Mouse (Mus musculus) forebrain, embryonic 12.5 days (tissue): ENCODE data around the gene Vmn1r200. TPM values are rescaled to one million over a fixed set of nuclear protein-coding genes. Genes with fewer than 3 reads are reported as not detected.
"Not testable (repeated sequence)": the region's sequence is repeated elsewhere in the genome, so short reads cannot be mapped to it uniquely, and the experiment has no call there.

Experiments
- ATAC-seq: fragments of 200-750 bp; cut with Nextera tagmentation; 2 replicates; pipeline ENCODE4 v1.8.0; 2017; ENCODE audit warnings: moderate TSS enrichment; ENCODE audit not compliant: low FRiP score
- H3K27ac ChIP-seq: fragments of 300-500 bp; sonication (generic); 2 replicates; pipeline ENCODE4 v1.5.1; 2016; ENCODE audit warnings: mild to moderate bottlenecking
- H3K27me3 ChIP-seq: fragments of 300-500 bp; sonication (generic); 2 replicates; pipeline ENCODE4 v1.6.1; 2016; ENCODE audit warnings: mild to moderate bottlenecking
- H3K36me3 ChIP-seq: fragments of 300-500 bp; sonication (generic); replicated peaks from 2 replicates; pipeline ENCODE4 v1.6.1; 2016; ENCODE audit warnings: mild to moderate bottlenecking
- H3K4me1 ChIP-seq: fragments of 300-500 bp; sonication (generic); 2 replicates; pipeline ENCODE4 v1.6.1; 2016
- H3K4me2 ChIP-seq: fragments of 300-500 bp; sonication (generic); 2 replicates; pipeline ENCODE4 v1.6.1; 2016; ENCODE audit warnings: mild to moderate bottlenecking, moderate library complexity
- H3K4me3 ChIP-seq: fragments of 300-500 bp; sonication (generic); replicated peaks from 2 replicates; pipeline ENCODE4 v1.5.1; 2016; ENCODE audit warnings: mild to moderate bottlenecking
- H3K9ac ChIP-seq: fragments of 300-500 bp; sonication (generic); 2 replicates; pipeline ENCODE4 v1.6.1; 2016; ENCODE audit warnings: mild to moderate bottlenecking
- H3K9me3 ChIP-seq: fragments of 300-500 bp; sonication (generic); 2 replicates; pipeline ENCODE4 v1.6.1; 2016
- WGBS: fragments of 180-500 bp; shearing (Covaris S2); methylation state at CpG from one replicate; pipeline ENCODE4 v1.1.7; 2016; 5-methylcytosine and 5-hydroxymethylcytosine counted together
- polyA plus RNA-seq: library from polyadenylated mRNA; unstranded; fragments of >200 nt; fragmentation: Nextera tagmentation; extraction: Ambion mirVana; gene quantifications from 2 replicates; pipeline ENCODE4 v1.2.1, GENCODE M21; 2016

Vmn1r200 gene
- not detected in 2 replicates for polyA plus RNA-seq

DNA sequence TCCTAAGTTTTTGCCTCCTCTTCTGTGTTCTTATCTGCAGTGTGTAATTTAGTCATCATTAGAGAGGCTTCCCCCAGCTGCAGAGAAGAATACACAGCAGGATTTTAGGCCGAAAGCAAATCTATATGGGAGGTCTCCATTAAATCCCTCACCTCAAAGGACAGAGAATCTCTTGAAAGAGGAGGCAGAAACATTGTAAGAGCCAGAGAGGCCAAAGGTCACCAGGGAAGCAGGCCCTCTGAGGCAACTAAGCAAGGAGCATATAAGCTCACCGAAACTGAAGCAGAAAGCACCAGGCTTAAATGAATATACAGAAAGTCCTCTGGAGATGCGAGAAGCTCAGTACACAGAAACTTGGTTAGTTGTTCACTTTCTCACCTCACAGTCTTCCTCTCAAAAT is at the start of gene Vmn1r200:
TSS of gene Vmn1r200 (plus strand) at position 301 of the 400 bp plus-strand sequence.
- no peaks in the 10 kb centered on the region for H3K36me3 ChIP-seq
- H3K4me2 ChIP-seq = no peak within 1 kb of the TSS
- no peaks in the 10 kb centered on the region for H3K27me3 ChIP-seq
- no peak within 1 kb of the TSS for H3K27ac ChIP-seq
- 0 out of 2 replicates have a peak, but pooled peaks cover 2% of the 10 kb centered on the region for H3K4me1 ChIP-seq
- H3K9me3 ChIP-seq = no peaks in the 10 kb centered on the region
- H3K4me3 ChIP-seq = no peak within 1 kb of the TSS
- WGBS = 17% methylated on average over 3 of the region's 3 CpGs
- no peak within 1 kb of the TSS for H3K9ac ChIP-seq
- no peak for ATAC-seq

DNA sequence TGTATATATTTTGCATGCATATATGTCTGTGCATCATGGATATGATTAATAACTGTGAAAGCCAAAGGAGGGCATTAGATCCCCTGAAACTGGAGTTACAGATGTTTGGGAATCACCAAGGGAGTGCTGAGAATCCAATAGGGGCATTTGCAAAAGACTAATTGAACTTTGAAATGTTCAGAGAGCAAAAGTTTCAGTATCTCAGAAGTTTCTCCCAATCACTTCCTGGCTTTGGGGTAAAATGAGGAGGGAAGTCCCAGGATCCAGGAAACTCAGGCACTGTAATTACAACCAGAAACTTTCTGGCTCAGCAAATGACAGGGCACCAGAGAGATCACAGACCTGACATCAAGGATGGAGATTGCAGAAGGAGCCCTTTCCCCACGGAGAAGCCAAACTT is 40.1 kb upstream of the Vmn1r200 start, which contains the start of gene Vmn1r198:
TSS of gene Vmn1r198 (plus strand) at position 301 of the 400 bp plus-strand sequence.
- no peaks in the 10 kb centered on the region for H3K27me3 ChIP-seq
- 61% methylated on average over 1 of the region's 1 CpGs for WGBS
- no peak for ATAC-seq

DNA sequence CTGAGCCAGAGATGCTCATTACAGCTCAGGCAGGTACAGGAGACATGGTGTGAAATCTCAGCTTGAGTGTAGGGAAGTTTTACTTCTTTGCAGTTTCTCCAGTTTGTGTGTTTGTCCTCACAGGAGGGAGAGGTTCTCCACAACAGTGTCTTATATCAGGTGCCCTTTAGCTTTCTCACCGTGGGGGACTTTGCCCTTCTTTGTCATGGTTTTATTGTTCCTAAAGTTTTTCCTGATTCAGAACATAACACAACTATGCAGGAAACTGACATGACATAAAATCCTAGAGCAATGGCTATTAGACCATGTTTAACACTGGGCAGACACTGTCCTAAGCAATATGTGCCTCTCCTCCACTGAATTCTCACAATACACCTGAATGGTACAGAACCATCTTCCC is 39.4 kb upstream of the Vmn1r200 start:
- ATAC-seq = no peak
- no peaks in the 10 kb centered on the region for H3K4me1 ChIP-seq
- no peak overlapping the region for H3K27ac ChIP-seq
- WGBS = 89% methylated on average over 1 of the region's 1 CpGs
- no peaks in the 10 kb centered on the region for H3K27me3 ChIP-seq
- no peak overlapping the region for H3K9ac ChIP-seq
- H3K9me3 ChIP-seq = no peaks in the 10 kb centered on the region
- H3K4me2 ChIP-seq = no peak overlapping the region
- no peaks in the 10 kb centered on the region for H3K36me3 ChIP-seq
- H3K4me3 ChIP-seq = no peak overlapping the region

More for the DNA sequence above, 40.1 kb upstream of the Vmn1r200 start, which contains the start of gene Vmn1r198:
- Histone ChIP-seq H3K9ac (no peak within 1 kb of the TSS), H3K4me2 (no peak within 1 kb of the TSS), H3K36me3 (no peaks in the 10 kb centered on the region), H3K4me3 (no peak within 1 kb of the TSS), H3K27ac (no peak within 1 kb of the TSS), H3K9me3 (no peaks in the 10 kb centered on the region), H3K4me1 (no peaks in the 10 kb centered on the region)

DNA sequence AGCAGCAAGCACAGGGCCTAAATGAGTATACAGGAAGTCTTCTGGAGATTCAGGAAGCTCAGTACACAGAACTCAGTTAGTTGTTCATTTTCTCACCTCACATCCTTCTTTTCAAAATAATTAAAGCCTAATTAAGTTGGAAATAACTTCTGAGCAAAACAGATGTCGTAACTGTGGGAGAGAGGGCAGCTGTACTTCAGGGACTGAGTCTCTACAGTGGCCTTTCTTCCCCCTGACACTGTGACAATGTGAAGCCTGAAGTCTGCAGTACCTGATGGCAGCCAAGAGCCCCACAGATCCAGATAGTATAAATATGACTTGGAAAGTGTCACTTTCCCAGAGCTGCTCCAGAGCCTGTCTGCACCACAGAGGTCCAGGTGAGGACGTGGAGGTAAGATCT is 10.7 kb upstream of the Vmn1r200 start, which contains the start of gene Vmn1r199:
TSS of gene Vmn1r199 (plus strand) at position 301 of the 400 bp plus-strand sequence.
- ATAC-seq = no peak
- H3K9me3 ChIP-seq = no peaks in the 10 kb centered on the region
- 82% methylated on average over 2 of the region's 2 CpGs for WGBS

DNA sequence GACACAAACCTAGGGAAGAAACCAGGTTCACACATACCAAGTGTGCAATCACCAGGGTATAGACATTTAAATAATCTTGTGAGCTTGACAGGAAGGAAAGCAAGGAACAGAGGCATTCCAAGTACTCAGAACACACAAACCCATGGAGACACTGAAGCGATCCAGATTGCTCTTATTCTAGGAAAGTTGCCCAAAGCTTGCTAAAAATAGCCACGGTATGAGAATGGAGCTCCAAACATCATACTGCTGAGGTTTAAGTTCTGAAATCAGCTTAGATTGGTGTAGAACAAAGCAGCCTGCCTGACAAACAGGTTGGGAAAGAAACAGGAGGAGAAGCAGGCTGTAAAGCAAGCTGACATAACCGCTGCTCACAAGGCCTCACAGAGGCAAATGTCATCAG is 9.0 kb upstream of the Vmn1r200 start:
- not testable (repeated sequence) for H3K36me3 ChIP-seq, H3K27me3 ChIP-seq, ATAC-seq, H3K27ac ChIP-seq, H3K9me3 ChIP-seq, H3K4me1 ChIP-seq, H3K4me2 ChIP-seq, H3K4me3 ChIP-seq, H3K9ac ChIP-seq
- whole genome bisulfite sequencing = 79% methylated on average over 3 of the region's 3 CpGs

More for the DNA sequence above, 10.7 kb upstream of the Vmn1r200 start, which contains the start of gene Vmn1r199:
- Histone ChIP-seq H3K9ac (no peak within 1 kb of the TSS), H3K36me3 (no peaks in the 10 kb centered on the region), H3K4me1 (no peaks in the 10 kb centered on the region), H3K4me2 (no peak within 1 kb of the TSS), H3K4me3 (no peak within 1 kb of the TSS), H3K27ac (no peak within 1 kb of the TSS), H3K27me3 (no peaks in the 10 kb centered on the region)

DNA sequence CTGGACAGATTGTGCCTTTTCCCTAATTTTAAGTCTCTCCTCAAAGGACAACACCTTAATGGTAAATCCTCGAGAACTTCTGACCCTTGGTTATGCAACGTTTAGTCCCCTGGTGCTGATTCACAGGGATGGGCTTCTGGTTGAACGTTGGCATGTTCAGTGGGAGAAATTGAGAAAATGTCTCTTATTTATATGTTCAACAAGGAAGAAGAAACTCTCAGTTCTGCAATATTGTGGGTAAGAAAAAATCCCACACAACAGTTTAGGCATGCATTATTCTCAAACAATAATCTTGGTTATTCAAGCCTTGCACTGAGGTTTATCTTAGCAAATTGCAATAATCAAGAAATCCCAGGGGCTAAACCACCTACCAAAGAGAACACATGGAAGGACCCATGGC is 6.8 kb upstream of the Vmn1r200 start:
- WGBS = 92% methylated on average over 3 of the region's 3 CpGs
- no peaks in the 10 kb centered on the region for H3K36me3 ChIP-seq
- no peak overlapping the region for H3K27ac ChIP-seq
- H3K9me3 ChIP-seq = no peaks in the 10 kb centered on the region
- no peak overlapping the region for H3K4me3 ChIP-seq
- ATAC-seq = no peak
- no peak overlapping the region for H3K4me2 ChIP-seq
- no peaks in the 10 kb centered on the region for H3K27me3 ChIP-seq
- H3K4me1 ChIP-seq = no peaks in the 10 kb centered on the region
- no peak overlapping the region for H3K9ac ChIP-seq

DNA sequence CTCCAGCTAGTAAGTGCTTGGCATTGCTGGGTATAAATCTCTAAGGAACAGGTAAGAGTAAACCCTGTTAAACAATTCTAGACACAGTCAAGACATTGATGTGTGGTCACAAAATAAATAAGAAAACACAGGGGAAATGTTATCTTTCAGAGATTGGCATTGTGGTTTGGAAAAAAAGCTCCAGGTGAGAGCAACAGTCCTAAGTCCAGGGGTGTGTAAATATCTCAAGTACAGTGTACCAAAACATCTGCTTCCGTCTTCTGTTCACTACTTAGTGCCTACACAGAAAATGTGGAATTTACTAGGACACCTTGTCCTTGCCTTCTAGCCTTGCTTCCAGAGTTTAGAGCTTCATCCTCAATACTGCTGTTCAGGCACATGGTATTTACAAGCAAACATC is 3.1 kb upstream of the Vmn1r200 start:
- WGBS = 94% methylated on average over 1 of the region's 1 CpGs
- Histone ChIP-seq H3K9me3 (no peaks in the 10 kb centered on the region), H3K4me2 (no peak overlapping the region), H3K9ac (no peak overlapping the region), H3K27me3 (no peaks in the 10 kb centered on the region), H3K4me3 (no peak overlapping the region), H3K27ac (no peak overlapping the region), H3K36me3 (no peaks in the 10 kb centered on the region), H3K4me1 (0 out of 2 replicates have a peak, but pooled peaks cover 2% of the 10 kb centered on the region)
- no peak for ATAC-seq

DNA sequence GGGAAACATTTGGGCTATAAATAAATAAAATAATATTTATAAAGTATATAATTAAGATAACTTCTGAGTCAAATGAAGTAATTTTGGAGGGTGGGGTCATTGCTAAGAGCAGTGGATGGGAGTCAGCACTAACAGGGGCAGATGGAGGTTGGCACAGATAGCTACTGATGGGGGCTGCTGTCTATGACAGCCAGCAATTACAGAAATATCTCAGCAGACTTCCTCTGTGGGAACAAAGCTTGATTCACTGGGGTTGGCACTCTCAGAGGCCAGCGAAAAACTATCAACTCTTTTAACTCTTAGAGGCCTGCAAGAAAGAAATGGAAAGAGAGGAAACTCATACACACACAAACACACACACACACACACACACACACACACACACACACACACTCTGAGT is 12.8 kb downstream of the Vmn1r200 start:
- Histone ChIP-seq H3K36me3 (no peaks in the 10 kb centered on the region), H3K4me2 (no peak overlapping the region), H3K9ac (no peak overlapping the region), H3K27ac (no peak overlapping the region), H3K27me3 (no peaks in the 10 kb centered on the region), H3K4me1 (no peaks in the 10 kb centered on the region), H3K9me3 (peaks cover 15% of the 10 kb centered on the region), H3K4me3 (no peak overlapping the region)
- no CpG with 5 or more reads among the region's 1 CpGs for WGBS
- ATAC-seq = no peak

Other genes with a start within 250 kb of the Vmn1r200 start
- gene Vmn1r191, start 206.4 kb upstream of the Vmn1r200 start, polyA plus RNA-seq = not detected in 2 replicates
- gene Vmn1r192, start 199.2 kb upstream of the Vmn1r200 start, polyA plus RNA-seq = not detected in 2 replicates
- not detected in 2 replicates for gene Vmn1r193, start 167.2 kb upstream of the Vmn1r200 start, polyA plus RNA-seq
- not detected in 2 replicates for gene Vmn1r194, start 146.2 kb upstream of the Vmn1r200 start, polyA plus RNA-seq
- not detected in 2 replicates for gene Vmn1r195, start 119.9 kb upstream of the Vmn1r200 start, polyA plus RNA-seq
- not detected in 2 replicates for gene Vmn1r196, start 100.5 kb upstream of the Vmn1r200 start, polyA plus RNA-seq
- not detected in 2 replicates for gene Vmn1r197, start 65.8 kb upstream of the Vmn1r200 start, polyA plus RNA-seq
- not detected in 2 replicates for gene Vmn1r198, start 40.0 kb upstream of the Vmn1r200 start, polyA plus RNA-seq
- not detected in 2 replicates for gene Vmn1r199, start 10.6 kb upstream of the Vmn1r200 start, polyA plus RNA-seq
- not detected in 2 replicates for gene Vmn1r201, start 81.5 kb downstream of the Vmn1r200 start, polyA plus RNA-seq
- gene Vmn1r202, start 115.0 kb downstream of the Vmn1r200 start, polyA plus RNA-seq = not detected in 2 replicates
- not detected in 2 replicates for gene Vmn1r203, start 127.7 kb downstream of the Vmn1r200 start, polyA plus RNA-seq
- not detected in 2 replicates for gene Vmn1r204, start 162.8 kb downstream of the Vmn1r200 start, polyA plus RNA-seq
- not detected in 2 replicates for gene Vmn1r205, start 202.6 kb downstream of the Vmn1r200 start, polyA plus RNA-seq
- gene Vmn1r206, start 233.9 kb downstream of the Vmn1r200 start, polyA plus RNA-seq = not detected in 2 replicates